Mouse (Mus musculus) myocyte (in vitro differentiated cells): Measurements from ENCODE around the gene Uqcrq. TPM values are rescaled to one million over a fixed set of nuclear protein-coding genes. Genes with fewer than 3 reads are reported as not detected.

Experiments
- H3K27me3 ChIP-seq: one replicate; pipeline ENCODE4 v1.6.1; 2011; ENCODE audit not compliant: control insufficient read depth, insufficient read depth, insufficient read length
- H3K36me3 ChIP-seq: one replicate; pipeline ENCODE4 v1.6.1; 2011; ENCODE audit not compliant: control insufficient read depth, insufficient read depth
- H3K4me2 ChIP-seq: one replicate; pipeline ENCODE4 v1.6.1; 2011; ENCODE audit warnings: low read depth, control low read depth
- H3K4me3 ChIP-seq: one replicate; pipeline ENCODE4 v1.5.1; 2011; ENCODE audit warnings: mild to moderate bottlenecking, control low read depth, moderate library complexity
- H3K79me2 ChIP-seq: one replicate; pipeline ENCODE4 v1.6.1; 2011; ENCODE audit not compliant: control insufficient read depth, insufficient read depth
- H3ac ChIP-seq: one replicate; pipeline ENCODE4 v1.6.1; 2011; ENCODE audit not compliant: control insufficient read depth, insufficient read length
- CEBPB ChIP-seq: IDR thresholded peaks from 2 replicates; pipeline ENCODE4 v1.6.1; 2011; ENCODE audit warnings: mild to moderate bottlenecking, moderate library complexity; ENCODE audit not compliant: poor library complexity, insufficient read depth, severe bottlenecking
- E2F4 ChIP-seq: IDR thresholded peaks from one replicate; pipeline ENCODE4 v1.6.1; 2011; ENCODE audit warnings: mild to moderate bottlenecking, control low read depth, moderate library complexity; ENCODE audit not compliant: insufficient read depth
- MAX ChIP-seq: IDR thresholded peaks from one replicate; pipeline ENCODE4 v1.6.1; 2011; ENCODE audit warnings: low read depth, mild to moderate bottlenecking, control low read depth
- MYOD1 ChIP-seq, 3 experiments: IDR thresholded peaks; one replicate each; pipeline ENCODE4 v1.6.1; 2011; ENCODE audit warnings: control low read depth in 2 of 3, low read depth in 2 of 3, mild to moderate bottlenecking in 2 of 3, moderate library complexity in 1 of 3; ENCODE audit not compliant: insufficient read length in 2 of 3, control insufficient read depth in 1 of 3
- MYOG ChIP-seq, 3 experiments: IDR thresholded peaks; one replicate each; pipeline ENCODE4 v1.6.1; 2011; ENCODE audit warnings: control low read depth in 2 of 3, low read depth in 2 of 3, mild to moderate bottlenecking in 2 of 3; ENCODE audit not compliant: insufficient read length in 2 of 3, control insufficient read depth in 1 of 3, insufficient read depth in 1 of 3
- POLR2A ChIP-seq: IDR thresholded peaks from one replicate; pipeline ENCODE4 v1.6.1; 2011; ENCODE audit warnings: low read depth, mild to moderate bottlenecking, control low read depth, moderate library complexity; ENCODE audit not compliant: insufficient read length
- POLR2AphosphoS2 ChIP-seq: IDR thresholded peaks from one replicate; pipeline ENCODE4 v1.6.1; 2011; ENCODE audit warnings: low read depth, control low read depth; ENCODE audit not compliant: insufficient read length
- REST ChIP-seq: IDR thresholded peaks from one replicate; pipeline ENCODE4 v1.6.1; 2011; ENCODE audit warnings: mild to moderate bottlenecking, control low read depth, moderate library complexity; ENCODE audit not compliant: insufficient read depth, insufficient read length
- SRF ChIP-seq: IDR thresholded peaks from one replicate; pipeline ENCODE4 v1.6.1; 2011; ENCODE audit warnings: low read depth; ENCODE audit not compliant: control insufficient read depth, insufficient read length
- TCF12 ChIP-seq: IDR thresholded peaks from one replicate; pipeline ENCODE4 v1.6.1; 2011; ENCODE audit warnings: mild to moderate bottlenecking, control low read depth; ENCODE audit not compliant: poor library complexity, insufficient read depth, severe bottlenecking
- TCF3 ChIP-seq: IDR thresholded peaks from one replicate; pipeline ENCODE4 v1.6.1; 2011; ENCODE audit warnings: low read depth, control low read depth; ENCODE audit not compliant: insufficient read length
- USF1 ChIP-seq: IDR thresholded peaks from one replicate; pipeline ENCODE4 v1.6.1; 2011; ENCODE audit warnings: low read depth, mild to moderate bottlenecking, control low read depth, moderate library complexity
- polyA plus RNA-seq: library from polyadenylated mRNA; unstranded; fragments of >200 nt; fragmentation: generic; extraction: Trizol; gene quantifications from one replicate; pipeline ENCODE4 v1.2.1, GENCODE M21; 2012; ENCODE audit warnings: missing spikeins

Gene Uqcrq
- polyA plus RNA-seq, 1 experiment = 1,153 TPM

GRCm38 (mm10) chr11:53411738-53412137 lies 18.9 kb downstream of the Uqcrq start:
- H3K79me2 ChIP-seq = no peaks in the 10 kb centered on the region
- H3K27me3 ChIP-seq = no peaks in the 10 kb centered on the region
- no peak overlapping the region for H3K4me3 ChIP-seq
- TF ChIP-seq E2F4 = no peak
- no peak for TF ChIP-seq CEBPB
- TF ChIP-seq POLR2A = no peak
- TF ChIP-seq USF1 = no peak
- TF ChIP-seq SRF = no peak
- TF ChIP-seq TCF12 = no peak
- no peak for TF ChIP-seq MYOG (IDR thresholded peaks at IDR 0.05; ENCODE audit: control insufficient read depth in 1 of 3, insufficient read depth in 1 of 3, insufficient read length in 2 of 3, low read depth in 2 of 3)
- no peak for TF ChIP-seq POLR2AphosphoS2
- no peak for TF ChIP-seq MAX
- no peak for TF ChIP-seq REST
- TF ChIP-seq TCF3 = no peak
- no peak for TF ChIP-seq MYOD1 (IDR thresholded peaks at IDR 0.05; ENCODE audit: control insufficient read depth in 1 of 3, insufficient read length in 2 of 3, low read depth in 2 of 3)
- peaks cover 85% of the 10 kb centered on the region for H3K36me3 ChIP-seq
- no peak overlapping the region for H3K4me2 ChIP-seq
- H3ac ChIP-seq = no peak overlapping the region

DNA sequence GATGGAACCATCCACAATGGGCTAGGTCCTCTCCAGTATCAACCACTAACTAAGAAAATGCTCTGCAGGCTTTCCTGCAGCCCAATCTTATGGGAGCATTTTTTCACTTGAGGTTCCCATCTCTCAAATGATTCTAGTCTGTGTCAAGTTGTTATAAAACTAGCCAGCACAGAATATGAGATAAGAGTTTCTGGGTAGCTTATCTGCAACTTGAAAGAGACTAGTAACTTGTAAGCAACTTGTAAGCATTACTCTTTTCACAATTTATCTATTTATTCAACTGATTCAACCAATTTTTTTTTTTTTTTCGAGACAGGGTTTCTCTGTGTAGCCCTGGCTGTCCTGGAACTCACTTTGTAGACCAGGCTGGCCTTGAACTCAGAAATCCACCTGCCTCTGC lies 27.0 kb downstream of the Uqcrq start:
- Histone ChIP-seq H3K27me3 (no peaks in the 10 kb centered on the region), H3ac (no peak overlapping the region), H3K4me2 (no peak overlapping the region), H3K36me3 (peaks cover 77% of the 10 kb centered on the region), H3K79me2 (no peaks in the 10 kb centered on the region), H3K4me3 (no peak overlapping the region)
- TF ChIP-seq SRF (no peak), POLR2AphosphoS2 (no peak), USF1 (no peak), TCF3 (no peak), POLR2A (no peak), REST (no peak), TCF12 (no peak), E2F4 (no peak), MAX (no peak), MYOG (IDR thresholded peaks at IDR 0.05; ENCODE audit: control insufficient read depth in 1 of 3, insufficient read depth in 1 of 3, insufficient read length in 2 of 3, low read depth in 2 of 3) (no peak), CEBPB (no peak), MYOD1 (IDR thresholded peaks at IDR 0.05; ENCODE audit: control insufficient read depth in 1 of 3, insufficient read length in 2 of 3, low read depth in 2 of 3) (no peak)

DNA sequence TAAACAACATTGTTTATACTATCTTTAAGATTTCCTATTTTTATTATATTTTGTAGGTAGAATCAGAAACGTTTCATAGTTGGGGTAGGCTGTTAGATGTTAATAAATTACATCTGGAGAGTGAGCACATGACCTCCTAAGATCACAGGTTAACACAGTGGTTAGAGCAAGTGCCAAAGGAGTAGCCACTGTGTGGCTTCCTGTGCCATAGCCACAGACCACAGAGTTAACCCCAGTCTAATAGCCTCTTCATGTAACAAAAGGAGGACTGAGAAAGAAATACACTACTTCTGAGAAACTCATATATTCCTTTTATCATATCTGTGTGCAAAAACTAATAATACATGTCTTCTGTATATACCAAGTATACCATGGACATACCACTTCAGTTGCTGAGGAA lies 36.8 kb downstream of the Uqcrq start:
- Histone ChIP-seq H3K36me3 (peaks cover 40% of the 10 kb centered on the region), H3K27me3 (no peaks in the 10 kb centered on the region)
- TF ChIP-seq MYOD1 (IDR thresholded peaks at IDR 0.05; ENCODE audit: control insufficient read depth in 1 of 3, insufficient read length in 2 of 3, low read depth in 2 of 3) (no peak), TCF12 (no peak), USF1 (no peak), E2F4 (no peak), CEBPB (no peak), MAX (no peak), REST (no peak), POLR2AphosphoS2 (no peak)

GRCm38 (mm10) chr11:53383758-53384428 lies 46.7 kb downstream of the Uqcrq start:
- H3K4me3 ChIP-seq = no peak overlapping the region
- H3K4me2 ChIP-seq = no peak overlapping the region
- H3K27me3 ChIP-seq = no peaks in the 10 kb centered on the region
- TF ChIP-seq REST (no peak), POLR2AphosphoS2 (no peak), TCF12 (no peak), SRF (no peak), USF1 (no peak), TCF3 (no peak), MAX (no peak), E2F4 (no peak), POLR2A (no peak), MYOG (IDR thresholded peaks at IDR 0.05; ENCODE audit: control insufficient read depth in 1 of 3, insufficient read depth in 1 of 3, insufficient read length in 2 of 3, low read depth in 2 of 3) (no peak), MYOD1 (IDR thresholded peaks at IDR 0.05; ENCODE audit: control insufficient read depth in 1 of 3, insufficient read length in 2 of 3, low read depth in 2 of 3) (no peak), CEBPB (no peak)
- peaks cover 43% of the 10 kb centered on the region for H3K36me3 ChIP-seq
- H3K79me2 ChIP-seq = peaks cover 23% of the 10 kb centered on the region
- no peak overlapping the region for H3ac ChIP-seq

More for the DNA sequence above, 36.8 kb downstream of the Uqcrq start:
- Histone ChIP-seq H3ac (no peak overlapping the region), H3K4me2 (no peak overlapping the region), H3K79me2 (no peaks in the 10 kb centered on the region), H3K4me3 (no peak overlapping the region)

GRCm38 (mm10) chr11:53378918-53379317 lies 51.7 kb downstream of the Uqcrq start:
- Histone ChIP-seq H3K79me2 (peaks cover 55% of the 10 kb centered on the region), H3K27me3 (no peaks in the 10 kb centered on the region), H3K4me2 (no peak overlapping the region), H3ac (no peak overlapping the region), H3K36me3 (peaks cover 55% of the 10 kb centered on the region), H3K4me3 (no peak overlapping the region)
- TF ChIP-seq SRF (no peak), USF1 (no peak), POLR2AphosphoS2 (no peak), E2F4 (no peak), MYOG (IDR thresholded peaks at IDR 0.05; ENCODE audit: control insufficient read depth in 1 of 3, insufficient read depth in 1 of 3, insufficient read length in 2 of 3, low read depth in 2 of 3) (no peak), CEBPB (no peak), TCF12 (no peak), MAX (no peak), MYOD1 (IDR thresholded peaks at IDR 0.05; ENCODE audit: control insufficient read depth in 1 of 3, insufficient read length in 2 of 3, low read depth in 2 of 3) (no peak), REST (no peak), POLR2A (no peak), TCF3 (no peak)
